Mouse (Mus musculus) heart, adult 2 months (tissue): ENCODE results near the gene Atg7.

Experiments used
- CTCF ChIP-seq: fragments of 200-600 bp; IDR thresholded peaks from 2 replicates; pipeline ENCODE4 v1.8.1; 2022; ENCODE audit warnings: antibody characterized with exemption, mild to moderate bottlenecking, moderate library complexity
- POLR2A ChIP-seq: fragments of 200-500 bp; IDR thresholded peaks from 2 replicates; pipeline ENCODE4 v1.6.1; 2011; ENCODE audit warnings: mild to moderate bottlenecking, low read depth, low read length, control low read depth; ENCODE audit not compliant: insufficient read depth

DNA sequence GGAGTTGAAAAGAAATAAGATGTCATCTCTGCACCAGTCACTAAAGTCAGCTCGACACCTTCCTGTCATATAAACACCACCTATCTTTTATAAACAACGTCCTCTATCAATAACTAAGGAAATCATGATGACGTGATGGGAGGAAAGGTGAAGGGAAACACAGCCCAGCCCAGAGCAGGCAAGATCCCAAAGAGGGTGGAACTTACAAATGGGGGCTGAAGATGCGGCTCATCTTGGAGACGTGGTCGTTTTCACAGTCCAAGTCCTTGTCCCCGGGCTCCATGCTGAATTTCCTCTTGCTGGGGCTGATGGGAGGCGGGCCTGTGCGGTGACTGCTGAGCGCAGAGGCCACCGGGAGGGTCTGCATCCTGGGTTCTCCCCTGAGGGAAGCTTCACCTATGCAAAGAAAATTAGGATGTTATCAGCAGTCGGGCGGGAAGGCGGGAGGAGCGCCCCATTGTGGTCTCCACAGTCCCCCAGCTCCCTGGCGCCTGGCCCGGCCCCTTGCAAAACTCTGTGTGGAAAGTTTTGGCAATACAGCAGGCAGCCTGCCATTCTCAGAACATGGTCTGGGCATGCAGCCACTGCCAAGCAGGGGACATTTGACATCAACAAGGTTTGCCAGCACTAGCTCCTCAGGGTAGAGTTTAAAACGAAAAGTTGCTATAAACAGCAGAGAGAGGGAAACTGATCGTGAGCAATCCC lies 247.7 kb downstream of the Atg7 start:
- TF ChIP-seq POLR2A: no peak
- TF ChIP-seq CTCF: peak; percentile 41
